Mouse (Mus musculus) heart, adult 18-20 months (tissue): Measurements from ENCODE around the gene Plrg1. TPM values are rescaled to one million over a fixed set of nuclear protein-coding genes. Genes with fewer than 3 reads are reported as not detected.

Experiments
- DNase-seq, 2 experiments: peaks; one replicate each; pipeline ENCODE4 v3.0.0; 2021 to 2022; ENCODE audit warnings: mixed read lengths in 1 of 2
- total RNA-seq, 2 experiments: library from RNA; stranded (reverse); gene quantifications; 2 replicates each; pipeline ENCODE4 v1.2.3; 2021

Gene Plrg1
- total RNA-seq, 2 experiments from 2014 or later: 26.8 to 29.4 TPM

DNA sequence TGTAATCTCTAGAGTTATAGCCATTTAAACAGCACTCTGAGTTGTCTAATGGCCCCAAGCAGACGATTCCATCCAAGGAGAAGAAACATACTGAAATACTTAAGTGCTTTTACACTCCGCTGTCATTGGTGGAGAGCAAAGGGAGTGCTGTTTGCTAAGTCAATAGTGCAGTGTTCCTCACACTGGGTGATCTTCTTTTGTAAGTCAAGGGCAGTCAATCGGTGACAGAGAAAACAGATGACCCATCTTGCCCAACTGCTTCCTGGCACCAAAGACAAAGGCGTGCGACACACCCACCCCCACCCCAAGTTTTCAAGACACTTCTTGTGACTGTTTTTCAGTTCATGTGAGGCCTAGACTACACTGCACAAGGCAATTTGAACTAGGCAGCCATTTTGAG lies 3.2 kb upstream of the Plrg1 start:
- no peak for DNase-seq

GRCm38 (mm10) chr3:83053126-83053525 lies 2.2 kb upstream of the Plrg1 start:
- no peak for DNase-seq

DNA sequence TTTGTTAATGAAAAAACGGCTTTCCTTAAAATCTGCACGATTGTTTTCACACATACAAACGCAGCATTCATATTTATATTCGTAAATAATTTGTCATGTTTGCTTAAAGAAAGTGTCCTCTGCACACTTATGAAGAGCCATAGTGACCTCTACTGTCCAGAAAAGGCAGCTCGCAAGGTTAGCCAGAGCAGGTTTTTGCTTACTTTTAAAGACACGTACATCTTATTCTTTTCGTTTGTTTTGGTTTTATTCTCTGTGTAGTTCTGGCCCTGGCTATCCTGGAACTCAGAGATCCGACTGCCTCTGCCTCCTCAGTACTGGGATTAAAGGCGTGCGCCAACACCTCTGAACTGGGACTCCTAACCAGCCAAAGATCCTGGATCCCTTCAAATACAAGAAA lies 1.6 kb upstream of the Plrg1 start:
- peak; percentile 12 to 57 for DNase-seq

DNA sequence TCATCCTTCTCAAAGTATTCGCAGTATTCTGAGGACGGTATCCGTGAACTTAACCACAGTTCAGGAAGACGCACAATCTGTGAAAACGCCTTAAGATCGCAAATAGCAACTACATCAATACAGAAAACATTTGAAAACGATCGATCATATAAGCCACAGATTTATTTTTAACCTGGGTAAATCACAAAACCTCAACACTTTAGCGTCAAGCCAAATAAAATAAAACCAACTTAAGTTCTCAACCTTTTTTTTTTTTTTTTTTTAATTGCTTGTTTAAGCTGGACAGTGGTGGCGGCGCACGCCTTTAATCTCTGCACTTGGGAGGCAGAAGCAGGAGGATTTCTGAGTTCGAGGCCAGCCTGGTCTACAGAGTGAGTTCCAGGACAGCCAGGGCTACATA lies 563 bp upstream of the Plrg1 start:
- no peak for DNase-seq

DNA sequence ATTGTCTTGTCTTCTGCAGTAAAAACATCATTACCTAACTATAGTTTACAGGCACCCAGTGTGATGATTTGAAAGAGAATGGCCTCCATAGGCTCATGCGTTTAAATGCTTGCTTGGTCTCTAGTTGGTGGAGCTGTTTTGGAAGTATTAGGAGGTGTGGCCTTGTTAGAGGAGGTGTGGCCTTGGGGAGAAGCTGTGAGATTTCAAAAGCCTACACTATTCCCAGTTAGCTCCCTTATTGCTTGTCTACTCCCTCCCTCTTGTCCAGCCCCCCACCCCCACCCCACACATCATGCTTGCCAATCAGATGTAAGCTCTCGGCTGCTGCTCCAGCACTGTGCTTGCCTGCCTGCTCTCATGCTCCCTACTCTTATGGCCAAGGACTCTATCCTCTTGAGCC lies 1.7 kb downstream of the Plrg1 start:
- DNase-seq: no peak

GRCm38 (mm10) chr3:83067920-83068319 lies 12.6 kb downstream of the Plrg1 start:
- no peak for DNase-seq

DNA sequence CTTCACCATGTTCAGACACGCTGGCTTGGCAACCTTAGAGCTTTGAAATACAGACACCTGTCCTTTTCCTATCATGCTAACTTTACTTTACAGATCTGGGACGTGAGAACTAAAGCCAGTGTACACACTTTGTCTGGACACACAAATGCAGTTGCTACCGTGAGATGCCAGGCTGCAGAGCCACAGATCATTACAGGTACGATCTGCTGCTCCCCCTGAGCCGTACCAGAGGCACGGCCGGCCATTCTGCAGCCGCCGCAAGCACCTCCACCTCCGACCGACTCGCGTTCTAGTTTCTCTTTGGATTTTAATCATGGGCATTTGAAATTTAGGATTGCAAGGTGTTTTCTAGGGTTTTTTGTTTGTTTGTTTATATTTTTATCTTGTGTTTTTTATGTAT lies 13.5 kb downstream of the Plrg1 start:
- DNase-seq: no peak

DNA sequence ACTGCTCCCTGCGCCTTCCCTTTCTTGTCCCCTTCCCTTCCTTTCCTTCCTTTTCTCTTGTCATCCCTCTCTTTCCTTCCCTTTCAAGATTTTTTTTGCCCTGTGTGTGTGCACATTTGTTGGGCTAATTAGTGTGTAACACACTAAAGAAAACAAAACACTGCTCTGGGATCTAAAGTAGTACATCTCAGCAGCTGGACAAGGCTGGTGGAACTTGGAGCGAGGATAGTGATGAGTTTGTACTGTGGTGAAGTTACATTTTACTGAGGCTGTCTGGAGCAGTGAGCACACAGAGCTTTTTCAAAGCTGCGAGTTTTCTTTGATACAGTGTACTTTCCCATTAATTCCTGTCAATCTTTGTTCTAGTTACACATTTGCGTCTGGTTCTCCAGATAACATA lies 14.9 kb downstream of the Plrg1 start:
- peak in 1 of 2 experiments; percentile 12 for DNase-seq

DNA sequence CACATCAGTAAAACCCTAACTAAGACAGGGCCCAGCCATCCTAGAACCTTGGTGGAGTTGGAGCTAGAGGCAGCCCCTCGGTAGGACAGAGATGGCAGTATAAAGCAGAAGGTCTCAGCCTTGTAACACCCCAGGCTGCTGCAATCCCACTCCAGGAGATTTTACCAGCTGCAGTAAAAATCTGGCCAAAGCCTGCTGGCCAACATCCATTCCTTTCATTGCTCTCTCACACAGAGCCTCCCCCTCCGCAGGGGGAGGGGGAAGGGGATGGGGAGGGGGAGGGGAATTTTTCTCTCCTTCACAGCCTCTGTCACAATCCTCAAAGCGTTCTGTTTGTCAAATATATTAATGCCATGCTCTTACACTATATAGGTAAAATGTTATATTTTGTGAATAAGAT lies 21.2 kb downstream of the Plrg1 start:
- DNase-seq: peak; percentile 58 to 59

DNA sequence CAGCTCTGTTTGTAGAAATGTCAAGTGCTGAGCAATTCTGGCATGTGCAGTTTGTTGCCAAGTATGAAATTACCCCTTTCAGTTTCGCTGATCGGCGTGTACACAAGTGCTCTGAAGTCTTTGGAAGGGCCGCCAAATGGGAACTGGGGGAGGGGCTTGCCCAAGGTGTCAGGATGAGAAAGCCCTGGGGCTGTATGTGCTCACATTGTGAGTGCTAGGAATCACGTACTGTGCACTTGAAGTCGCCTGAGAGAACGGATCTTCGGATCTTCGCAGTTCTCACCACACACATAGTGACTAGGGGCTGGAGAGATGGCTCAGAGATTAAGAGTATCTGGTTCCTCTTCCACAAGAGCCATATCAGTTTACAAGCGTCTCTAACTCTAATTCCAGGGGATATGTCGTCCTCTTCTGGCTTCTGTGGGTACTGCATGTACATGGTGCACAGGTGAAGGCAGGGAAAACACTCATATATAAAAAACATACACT lies 25.3 kb downstream of the Plrg1 start:
- peak; percentile 38 to 79 for DNase-seq

DNA sequence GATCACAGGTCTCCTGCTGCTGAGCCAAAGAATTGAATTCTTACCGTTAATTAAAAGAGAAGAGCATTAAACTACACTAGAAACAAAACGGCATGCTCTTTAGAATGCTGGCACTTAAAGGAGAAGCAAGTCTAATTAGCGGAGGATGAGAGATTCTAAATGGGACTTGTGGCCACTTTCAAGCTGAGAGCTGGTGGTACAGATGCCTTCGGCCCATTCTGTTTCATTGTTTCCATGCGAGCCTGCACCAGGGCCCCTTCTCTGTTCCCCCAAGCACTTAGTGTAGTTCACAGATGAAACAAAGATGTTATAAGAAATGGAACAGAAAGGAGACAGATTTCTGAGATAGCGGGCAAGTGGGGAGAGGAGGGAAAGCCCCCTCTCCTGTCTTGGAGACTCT lies 42.3 kb downstream of the Plrg1 start:
- no peak for DNase-seq

GRCm38 (mm10) chr3:83098546-83099034 lies 43.3 kb downstream of the Plrg1 start:
- peak in 1 of 2 experiments; percentile 12 for DNase-seq

GRCm38 (mm10) chr3:83099139-83099538 lies 43.8 kb downstream of the Plrg1 start:
- no peak for DNase-seq

GRCm38 (mm10) chr3:83099651-83100050 lies 44.3 kb downstream of the Plrg1 start:
- no peak for DNase-seq

DNA sequence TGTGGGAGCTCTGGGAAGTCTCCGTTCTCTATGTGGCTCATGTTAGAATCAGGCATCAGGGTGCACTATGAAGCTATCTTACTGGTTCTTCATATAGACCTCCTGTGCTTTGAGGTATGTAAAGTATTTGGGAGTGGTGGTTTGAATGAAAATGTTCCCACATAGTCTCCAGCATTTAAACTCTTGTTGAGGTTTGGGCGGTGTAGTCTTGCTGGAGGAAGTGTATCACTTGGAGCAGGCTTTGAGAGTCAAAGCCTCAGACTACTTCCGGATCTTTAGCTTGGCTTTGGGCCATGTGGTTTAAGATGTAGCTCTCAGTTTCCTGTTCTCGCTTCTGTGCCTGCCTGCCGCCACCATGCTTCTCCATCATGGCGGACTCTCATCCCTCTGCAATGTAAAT lies 47.0 kb downstream of the Plrg1 start:
- no peak for DNase-seq

DNA sequence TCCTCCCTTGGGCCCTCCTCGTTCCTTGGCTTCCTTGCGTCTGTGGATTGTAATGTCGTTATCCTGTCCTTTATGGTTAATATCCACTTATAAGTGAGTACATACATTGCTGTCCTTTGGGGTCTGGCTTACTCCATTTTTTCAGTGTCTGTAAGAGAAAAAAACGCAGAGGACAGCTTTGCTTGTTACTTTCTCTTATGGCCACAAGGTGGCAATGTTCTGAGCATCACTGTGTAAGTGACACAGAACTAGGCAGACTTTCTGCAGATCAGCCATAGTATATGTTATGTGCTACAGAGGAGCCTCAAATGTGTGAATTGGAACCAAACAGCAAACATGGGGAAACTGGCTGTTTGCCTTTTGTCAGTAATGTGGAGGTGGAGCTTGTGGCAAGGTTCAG lies 54.8 kb downstream of the Plrg1 start:
- DNase-seq: peak; percentile 19 to 26

- no peak for DNase-seq
These were observed 56.4 kb downstream of the Plrg1 start for GRCm38 (mm10) chr3:83111485-83112261.

DNA sequence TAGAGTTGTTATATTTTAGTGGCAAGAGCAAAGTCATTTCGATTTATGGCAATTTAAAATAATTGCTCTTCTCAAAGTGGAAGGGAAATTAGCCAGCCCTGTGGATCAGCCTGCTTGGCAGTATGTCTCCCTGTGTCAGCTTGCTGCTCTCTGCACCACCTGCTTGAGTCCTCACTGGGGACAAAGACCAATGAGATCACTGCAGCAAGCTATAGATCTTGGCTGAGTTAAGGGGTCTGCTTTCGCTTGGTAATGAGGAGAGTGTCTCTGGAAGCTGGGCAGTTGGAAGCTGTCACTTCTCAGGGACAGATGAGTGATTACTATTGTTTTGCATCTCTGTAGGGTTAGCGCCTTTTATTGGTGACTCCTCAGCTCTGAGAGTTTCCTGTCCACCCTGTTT lies 57.5 kb downstream of the Plrg1 start:
- DNase-seq: no peak

- DNase-seq: no peak
These were observed 59.6 kb downstream of the Plrg1 start for GRCm38 (mm10) chr3:83114946-83115345.

DNA sequence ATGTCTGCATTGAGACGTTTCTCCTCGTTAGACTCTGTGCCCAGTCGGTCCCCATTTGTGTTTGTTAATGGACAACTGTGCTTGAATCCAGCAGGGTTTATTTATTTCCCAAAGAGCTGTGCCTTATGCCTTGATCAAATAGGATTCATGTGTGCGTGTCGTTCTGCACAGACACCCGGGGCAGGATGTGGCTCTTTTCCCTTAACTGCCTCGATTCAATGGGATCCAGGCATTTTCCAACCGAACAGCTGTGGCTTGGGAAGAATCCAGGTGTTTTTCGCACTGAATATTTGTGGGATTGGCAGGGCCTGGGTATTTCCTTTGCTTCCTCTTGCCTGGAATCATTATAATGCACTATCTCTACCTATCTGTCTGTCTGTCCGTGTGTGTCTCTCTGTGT lies 62.3 kb downstream of the Plrg1 start:
- DNase-seq: peak in 1 of 2 experiments; percentile 10
